Comparison of ENCODE assay signal across 8 mouse cellular contexts in the genomic region with DNA sequence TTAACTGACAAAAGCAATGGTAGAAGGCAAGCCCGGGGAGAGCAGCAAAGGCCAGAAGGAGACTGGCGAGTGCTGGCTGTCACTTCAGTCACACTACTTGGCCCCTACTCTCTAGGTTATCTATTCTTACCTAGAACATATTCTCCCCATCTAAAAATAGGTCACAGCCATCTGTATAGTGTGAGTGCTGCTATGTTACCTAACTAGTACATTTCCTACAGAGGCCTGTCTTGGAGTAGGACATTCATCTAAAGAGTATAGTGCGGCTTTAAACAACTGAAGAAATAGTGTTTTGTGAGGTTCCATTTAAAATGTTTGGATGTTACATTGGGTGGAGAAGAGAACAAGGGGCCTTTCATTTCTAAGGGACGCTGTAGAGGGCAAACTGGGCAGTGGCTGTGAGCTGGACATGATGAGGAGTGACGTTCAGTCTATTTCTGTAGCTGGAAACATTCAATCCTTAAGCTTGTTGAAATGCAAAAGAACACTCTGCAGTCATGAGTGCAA.
A peak's percentile ranks its signal among the peaks of the same experiment; 100 is the strongest.
DNase-seq lines count a peak whose midpoint lies in the region.

No protein-coding gene starts in this region.

- intact Hi-C loops in heart, postnatal 25 days (cut with DNase I) = no loop called here
- intact Hi-C loops in gastrocnemius, postnatal 14 days (cut with DNase I; ENCODE audit: low total_unique reads) = no loop called here
- intact Hi-C loops in heart, postnatal 10 days (cut with DNase I) = loop anchor here (5.0 kb wide), 2 partner anchors 92 to 98 kb away; a partner anchor contains a TSS

- DNase-seq in heart, adult 11 months = peak; percentile 93
- DNase-seq in heart, postnatal 25 days (ENCODE audit: low spot score) = no peak
- peak; percentile 65 to 82 for DNase-seq in cerebellum, adult 18-20 months
- DNase-seq in gastrocnemius, postnatal 14 days = peak; percentile 14
- DNase-seq in heart, postnatal 10 days = peak; percentile 63 to 67
- no peak for DNase-seq in right cerebral cortex, adult 2 months (ENCODE audit: low spot score in 2 of 2)
- no peak for DNase-seq in Muller cell, postnatal 12 days (ENCODE audit: inconsistent ontology term)
- DNase-seq in spleen, postnatal 10 days (ENCODE audit: low spot score in 2 of 2) = no peak

Comparison
In these comparisons a context has a peak if more than half of its experiments do, and no peak if none do; other contexts are left out.
1. DNase-seq: peak in heart, adult 11 months (single experiment), cerebellum, adult 18-20 months (2 of 2), gastrocnemius, postnatal 14 days (single experiment) and heart, postnatal 10 days (2 of 2); none in heart, postnatal 25 days (single experiment), right cerebral cortex, adult 2 months (0 of 2), Muller cell, postnatal 12 days (single experiment) and spleen, postnatal 10 days (0 of 2).